17 mouse cellular contexts compared by ENCODE assay signal in genomic region chr5:35160929-35161815, GRCm38 (mm10). TPM values are rescaled to one million over a fixed set of nuclear protein-coding genes. Genes with fewer than 3 reads are reported as not detected.
DNase-seq lines count a peak whose midpoint lies in the region; ATAC-seq lines count a peak whose summit lies in the region.
"Had no signal": no experiment of that assay in that cellular context is flagged by ENCODE, and none has a peak within 500 bp of the region (broad histone marks: within the 10 kb centered on the region; RNA-seq: fewer than 3 reads in every experiment).

No protein-coding gene starts in this region.

- H3K4me1 ChIP-seq in forebrain, embryonic 10.5 days = peaks cover 34% of the 10 kb centered on the region
- H3K4me1 ChIP-seq in forebrain, embryonic 16.5 days (replicated peaks; ENCODE audit: control insufficient read depth, insufficient read depth, low read length) = peaks cover 9% of the 10 kb centered on the region
- no peaks in the 10 kb centered on the region for H3K4me1 ChIP-seq in midbrain, embryonic 11.5 days (ENCODE audit: control insufficient read depth, insufficient read depth, low read length)
- no peaks in the 10 kb centered on the region for H3K4me1 ChIP-seq in midbrain, embryonic 14.5 days (ENCODE audit: control insufficient read depth, insufficient read depth, low read length)
- peaks cover 50% of the 10 kb centered on the region for H3K4me1 ChIP-seq in liver, embryonic 11.5 days (replicated peaks; ENCODE audit: control insufficient read depth, insufficient read depth, low read length)

- peak overlapping the region; percentile 64; the same call in 1 of the 2 replicates for H3K27ac ChIP-seq in forebrain, embryonic 10.5 days
- no peak overlapping the region for H3K27ac ChIP-seq in forebrain, embryonic 16.5 days (ENCODE audit: low read length)
- no peak overlapping the region for H3K27ac ChIP-seq in midbrain, embryonic 11.5 days (ENCODE audit: low read depth, low read length)
- no peak overlapping the region for H3K27ac ChIP-seq in midbrain, embryonic 14.5 days (replicated peaks; ENCODE audit: low read depth, low read length)
- peak overlapping the region; percentile 85 for H3K27ac ChIP-seq in liver, embryonic 11.5 days (ENCODE audit: low read depth, low read length)
- H3K27ac ChIP-seq: embryonic facial prominence, embryonic 15.5 days; heart, adult 2 months; limb, embryonic 15.5 days; midbrain, embryonic 12.5 days; neural tube, embryonic 13.5 days had no signal

- no peak for DNase-seq in forebrain, embryonic 10.5 days (ENCODE audit: extremely low spot score, low spot score)
- peak; percentile 73 for DNase-seq in midbrain, embryonic 11.5 days (ENCODE audit: low spot score, missing footprints)
- no peak for DNase-seq in midbrain, embryonic 14.5 days
- DNase-seq in liver, embryonic 11.5 days (ENCODE audit: low spot score) = peak; percentile 56
- DNase-seq in spleen, postnatal 36 days (ENCODE audit: low spot score in 2 of 2) = peak; percentile 54 to 72
- DNase-seq in embryo, embryonic 11 days = no peak
- DNase-seq in adrenal gland, postnatal 36 days = no peak
- DNase-seq: cerebellum, postnatal 14 days; heart, adult 2 months; right cerebral cortex, postnatal 14 days; thymus, adult 18-20 months had no signal

- H3K4me3 ChIP-seq in forebrain, embryonic 10.5 days = no peak overlapping the region
- no peak overlapping the region for H3K4me3 ChIP-seq in forebrain, embryonic 16.5 days (replicated peaks; ENCODE audit: low read length)
- H3K4me3 ChIP-seq in midbrain, embryonic 11.5 days (ENCODE audit: low read depth, low read length) = no peak overlapping the region
- H3K4me3 ChIP-seq in midbrain, embryonic 14.5 days (replicated peaks; ENCODE audit: low read depth, low read length) = no peak overlapping the region
- H3K4me3 ChIP-seq in liver, embryonic 11.5 days (ENCODE audit: low read depth, low read length) = peak overlapping the region; percentile 36
- H3K4me3 ChIP-seq: embryonic facial prominence, embryonic 15.5 days; heart, adult 2 months; limb, embryonic 15.5 days; midbrain, embryonic 12.5 days; neural tube, embryonic 13.5 days had no signal

- WGBS in forebrain, embryonic 10.5 days = 80% methylated on average over 5 of the region's 5 CpGs
- WGBS in forebrain, embryonic 16.5 days = 82% methylated on average over 5 of the region's 5 CpGs
- 78% methylated on average over 5 of the region's 5 CpGs for WGBS in midbrain, embryonic 11.5 days
- 79% methylated on average over 5 of the region's 5 CpGs for WGBS in midbrain, embryonic 14.5 days
- WGBS in liver, embryonic 11.5 days = 47% methylated on average over 5 of the region's 5 CpGs

- H3K9me3 ChIP-seq in forebrain, embryonic 10.5 days = no peaks in the 10 kb centered on the region
- H3K9me3 ChIP-seq in forebrain, embryonic 16.5 days (ENCODE audit: control insufficient read depth, low read length) = no peaks in the 10 kb centered on the region
- no peaks in the 10 kb centered on the region for H3K9me3 ChIP-seq in midbrain, embryonic 11.5 days (ENCODE audit: control insufficient read depth, low read length)
- no peaks in the 10 kb centered on the region for H3K9me3 ChIP-seq in midbrain, embryonic 14.5 days (ENCODE audit: control insufficient read depth, low read length)
- H3K9me3 ChIP-seq in liver, embryonic 11.5 days (ENCODE audit: control insufficient read depth, low read length) = no peaks in the 10 kb centered on the region
- H3K9me3 ChIP-seq: embryonic facial prominence, embryonic 15.5 days; limb, embryonic 15.5 days; midbrain, embryonic 12.5 days; neural tube, embryonic 13.5 days had no signal

- no peak overlapping the region for H3K4me2 ChIP-seq in forebrain, embryonic 16.5 days (ENCODE audit: low read length)
- H3K4me2 ChIP-seq in midbrain, embryonic 11.5 days = no peak overlapping the region
- no peak overlapping the region for H3K4me2 ChIP-seq in midbrain, embryonic 14.5 days (ENCODE audit: low read length)
- peak overlapping the region; percentile 68 for H3K4me2 ChIP-seq in liver, embryonic 11.5 days
- H3K4me2 ChIP-seq: embryonic facial prominence, embryonic 15.5 days; limb, embryonic 15.5 days; midbrain, embryonic 12.5 days; neural tube, embryonic 13.5 days had no signal

- H3K36me3 ChIP-seq in forebrain, embryonic 10.5 days (replicated peaks) = no peaks in the 10 kb centered on the region
- H3K36me3 ChIP-seq in forebrain, embryonic 16.5 days (ENCODE audit: control insufficient read depth, insufficient read depth) = no peaks in the 10 kb centered on the region
- no peaks in the 10 kb centered on the region for H3K36me3 ChIP-seq in midbrain, embryonic 11.5 days (ENCODE audit: control insufficient read depth, insufficient read depth, low read length)
- H3K36me3 ChIP-seq in midbrain, embryonic 14.5 days (ENCODE audit: control insufficient read depth, insufficient read depth, low read length) = no peaks in the 10 kb centered on the region
- H3K36me3 ChIP-seq in liver, embryonic 11.5 days (ENCODE audit: control insufficient read depth, insufficient read depth, low read length) = no peaks in the 10 kb centered on the region
- H3K36me3 ChIP-seq: embryonic facial prominence, embryonic 15.5 days; limb, embryonic 15.5 days; midbrain, embryonic 12.5 days; neural tube, embryonic 13.5 days had no signal

- no peaks in the 10 kb centered on the region for H3K27me3 ChIP-seq in forebrain, embryonic 10.5 days (ENCODE audit: poor library complexity, severe bottlenecking)
- H3K27me3 ChIP-seq in forebrain, embryonic 16.5 days (replicated peaks; ENCODE audit: control insufficient read depth, insufficient read depth, low read length) = no peaks in the 10 kb centered on the region
- no peaks in the 10 kb centered on the region for H3K27me3 ChIP-seq in midbrain, embryonic 11.5 days (ENCODE audit: control insufficient read depth, insufficient read depth, low read length)
- H3K27me3 ChIP-seq in midbrain, embryonic 14.5 days (ENCODE audit: control insufficient read depth, insufficient read depth, low read length) = no peaks in the 10 kb centered on the region
- H3K27me3 ChIP-seq in liver, embryonic 11.5 days (replicated peaks; ENCODE audit: control insufficient read depth, insufficient read depth, low read length) = no peaks in the 10 kb centered on the region
- H3K27me3 ChIP-seq: embryonic facial prominence, embryonic 15.5 days; limb, embryonic 15.5 days; midbrain, embryonic 12.5 days; neural tube, embryonic 13.5 days had no signal

- no peak for ATAC-seq in forebrain, embryonic 16.5 days
- no peak for ATAC-seq in midbrain, embryonic 11.5 days (ENCODE audit: low FRiP score)
- no peak for ATAC-seq in midbrain, embryonic 14.5 days (ENCODE audit: low FRiP score, low TSS enrichment)
- ATAC-seq in liver, embryonic 11.5 days (replicated peaks; ENCODE audit: low FRiP score) = peak; percentile 93
- ATAC-seq: hindbrain, embryonic 16.5 days had no signal

- H3K9ac ChIP-seq in forebrain, embryonic 16.5 days (replicated peaks; ENCODE audit: low read depth, low read length) = no peak overlapping the region
- no peak overlapping the region for H3K9ac ChIP-seq in midbrain, embryonic 11.5 days (ENCODE audit: low read length)
- no peak overlapping the region for H3K9ac ChIP-seq in midbrain, embryonic 14.5 days (replicated peaks; ENCODE audit: low read length)
- peak overlapping the region; percentile 64 for H3K9ac ChIP-seq in liver, embryonic 11.5 days (ENCODE audit: low read depth, low read length)
- H3K9ac ChIP-seq: embryonic facial prominence, embryonic 15.5 days; limb, embryonic 15.5 days; midbrain, embryonic 12.5 days; neural tube, embryonic 13.5 days had no signal

RNA-seq across cellular contexts. Expression of gene Lrpap1, which starts 55.6 kb away (rescaled TPM):
- polyA plus RNA-seq in forebrain, embryonic 10.5 days (2016; fragmentation: Nextera tagmentation; extraction: Ambion mirVana) = 73.0 and 75.0 TPM in 2 replicates
- 151 and 155 TPM in 2 replicates for polyA plus RNA-seq in forebrain, embryonic 16.5 days (2015; fragmentation: Nextera tagmentation; extraction: Ambion mirVana)
- 95.5 and 105 TPM in 2 replicates for polyA plus RNA-seq in midbrain, embryonic 11.5 days (2014; fragmentation: Nextera tagmentation; extraction: Ambion mirVana)
- polyA plus RNA-seq in midbrain, embryonic 14.5 days (2014; fragmentation: Nextera tagmentation; extraction: Ambion mirVana) = 132 and 136 TPM in 2 replicates
- 97.9 and 103 TPM in 2 replicates for polyA plus RNA-seq in liver, embryonic 11.5 days (2014; fragmentation: Nextera tagmentation; extraction: Ambion mirVana)
- total RNA-seq in adrenal gland, postnatal 36 days (2021) = 100 to 1,000 TPM; 110 to 120 TPM

Comparison
In these comparisons a context has a peak if more than half of its experiments do, and no peak if none do; other contexts are left out.
1. DNase-seq: peak in midbrain, embryonic 11.5 days (single experiment), liver, embryonic 11.5 days (single experiment) and spleen, postnatal 36 days (2 of 2); none in forebrain, embryonic 10.5 days (single experiment), midbrain, embryonic 14.5 days (single experiment), embryo, embryonic 11 days (single experiment) and adrenal gland, postnatal 36 days (0 of 2).
2. H3K27ac ChIP-seq: peak in forebrain, embryonic 10.5 days (single experiment) and liver, embryonic 11.5 days (single experiment); none in forebrain, embryonic 16.5 days (single experiment), midbrain, embryonic 11.5 days (single experiment) and midbrain, embryonic 14.5 days (single experiment).